Comparison of ENCODE assay signal across 30 mouse cellular contexts in the genomic region with DNA sequence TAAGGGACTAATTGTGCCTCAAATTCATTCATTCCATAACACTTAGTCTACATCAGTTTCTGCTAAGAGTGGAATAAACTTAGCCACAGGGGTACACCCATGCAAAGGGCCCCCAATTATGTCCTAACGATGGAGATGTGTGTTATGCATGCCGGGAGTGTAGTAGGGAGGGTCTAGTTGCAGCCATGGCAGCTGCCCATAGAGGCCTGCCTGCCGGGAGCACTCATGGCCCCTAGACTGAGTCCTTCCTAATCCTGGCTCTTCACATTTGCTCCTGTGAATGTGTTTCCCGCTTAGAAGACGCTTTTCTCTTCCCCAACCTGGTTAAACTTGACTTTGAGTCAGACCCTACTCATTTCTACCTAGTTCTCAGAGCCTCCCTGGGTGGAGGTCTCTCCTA.
"Had no signal": no experiment of that assay in that cellular context is flagged by ENCODE, and none has a peak within 500 bp of the region (broad histone marks: within the 10 kb centered on the region; RNA-seq: fewer than 3 reads in every experiment).

No protein-coding gene starts in this region.

- H3K4me3 ChIP-seq: left cerebral cortex, adult 2 months; limb, embryonic 12.5 days; limb, embryonic 13.5 days; limb, embryonic 15.5 days; liver, embryonic 12.5 days; liver, embryonic 13.5 days; liver, embryonic 15.5 days; lung, embryonic 15.5 days; megakaryocyte, embryonic 14.5 days; midbrain, embryonic 10.5 days; midbrain, embryonic 12.5 days; midbrain, embryonic 15.5 days; myocyte; neural tube, embryonic 12.5 days had no signal

- H3K9me3 ChIP-seq: limb, embryonic 12.5 days; limb, embryonic 13.5 days; limb, embryonic 15.5 days; liver, embryonic 12.5 days; liver, embryonic 13.5 days; liver, embryonic 15.5 days; lung, embryonic 15.5 days; megakaryocyte, embryonic 14.5 days; midbrain, embryonic 10.5 days; midbrain, embryonic 12.5 days; midbrain, embryonic 15.5 days; neural tube, embryonic 12.5 days had no signal

- H3K36me3 ChIP-seq: limb, embryonic 12.5 days; limb, embryonic 13.5 days; limb, embryonic 15.5 days; liver, embryonic 12.5 days; liver, embryonic 13.5 days; liver, embryonic 15.5 days; lung, embryonic 15.5 days; midbrain, embryonic 10.5 days; midbrain, embryonic 12.5 days; midbrain, embryonic 15.5 days; neural tube, embryonic 12.5 days had no signal

- ATAC-seq: liver, embryonic 12.5 days; liver, postnatal 0 days; lung, postnatal 0 days; midbrain, embryonic 15.5 days; midbrain, embryonic 16.5 days had no signal

- H3K4me2 ChIP-seq: limb, embryonic 12.5 days; limb, embryonic 13.5 days; limb, embryonic 15.5 days; liver, embryonic 11.5 days; liver, embryonic 12.5 days; liver, embryonic 13.5 days; liver, embryonic 15.5 days; lung, embryonic 14.5 days; lung, embryonic 15.5 days; midbrain, embryonic 12.5 days; midbrain, embryonic 15.5 days; neural tube, embryonic 12.5 days had no signal

- DNase-seq: left cerebral cortex, postnatal 4 days; liver; liver, embryonic 13.5 days; liver, postnatal 0 days; lung, adult 18-20 months; lung, adult 2 months; lung, embryonic 14.5 days; lung, postnatal 10 days; lung, postnatal 14 days; lung, postnatal 36 days; lung, postnatal 4 days; midbrain, embryonic 14.5 days had no signal

- H3K9ac ChIP-seq: limb, embryonic 12.5 days; limb, embryonic 13.5 days; limb, embryonic 15.5 days; liver, embryonic 12.5 days; liver, embryonic 13.5 days; liver, embryonic 14.5 days; liver, embryonic 15.5 days; liver, postnatal 0 days; lung, embryonic 14.5 days; lung, embryonic 15.5 days; midbrain, embryonic 12.5 days; midbrain, embryonic 15.5 days; neural tube, embryonic 12.5 days had no signal

- H3K4me1 ChIP-seq: liver, embryonic 12.5 days; liver, embryonic 13.5 days; liver, embryonic 15.5 days had no signal

- H3K27ac ChIP-seq: left cerebral cortex, adult 2 months; limb, embryonic 12.5 days; limb, embryonic 13.5 days; limb, embryonic 15.5 days; liver, embryonic 12.5 days; liver, embryonic 13.5 days; liver, embryonic 14.5 days; liver, embryonic 15.5 days; lung, embryonic 15.5 days; macrophage; midbrain, embryonic 10.5 days; midbrain, embryonic 12.5 days; midbrain, embryonic 15.5 days; neural tube, embryonic 12.5 days had no signal

- H3K27me3 ChIP-seq: limb, embryonic 12.5 days; limb, embryonic 13.5 days; limb, embryonic 15.5 days; liver, embryonic 15.5 days; lung, embryonic 15.5 days; midbrain, embryonic 12.5 days; midbrain, embryonic 15.5 days; neural tube, embryonic 12.5 days had no signal
